Mouse (Mus musculus): ENCODE results near the gene Icam5. TPM values are rescaled to one million over a fixed set of nuclear protein-coding genes. Genes with fewer than 3 reads are reported as not detected.
"Not testable (repeated sequence)": the region's sequence is repeated elsewhere in the genome, so short reads cannot be mapped to it uniquely, and the experiment has no call there.

Gene Icam5
- total and polyA plus RNA-seq, 3 experiments, result 0.33 to 0.38 TPM; not detected in 1

DNA sequence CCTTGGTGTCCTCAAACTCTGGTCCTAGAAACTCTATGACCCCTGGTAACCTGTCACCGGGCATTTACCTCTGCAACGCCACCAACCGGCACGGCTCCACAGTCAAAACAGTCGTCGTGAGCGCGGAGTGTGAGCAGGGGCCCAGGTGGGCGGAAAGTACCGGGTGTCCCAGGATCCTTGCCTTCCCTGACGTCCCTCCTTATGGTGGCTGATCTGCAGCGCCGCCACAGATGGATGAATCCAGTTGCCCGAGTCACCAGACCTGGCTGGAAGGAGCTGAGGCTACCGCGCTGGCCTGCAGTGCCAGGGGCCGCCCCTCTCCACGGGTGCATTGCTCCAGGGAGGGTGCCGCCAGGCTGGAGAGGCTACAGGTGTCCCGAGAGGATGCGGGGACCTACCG is 4.8 kb downstream of the Icam5 start:
- Histone ChIP-seq H3K4me1 (ENCODE audit: insufficient read depth, low read depth, low read length) (peaks cover 57% of the 10 kb centered on the region), H3K27me3 (ENCODE audit: insufficient read depth, low read length) (peaks cover 10% of the 10 kb centered on the region; the same call in 1 of the 2 replicates), H3K4me3 (ENCODE audit: low read depth, low read length) (no peak overlapping the region), H3K9me3 (replicated peaks) (no peaks in the 10 kb centered on the region), H3K36me3 (replicated peaks) (peaks cover 5% of the 10 kb centered on the region)
- ATAC-seq (ENCODE audit: extremely low read depth, insufficient number of reproducible peaks, low FRiP score, poor library complexity, severe bottlenecking) (no peak), DNase-seq (ENCODE audit: low spot score) (no peak)
- TF ChIP-seq CTCF (IDR thresholded peaks at IDR 0.05; ENCODE audit: low read depth, low read length), result no peak
- no peak for TF ChIP-seq GATA2 (IDR thresholded peaks at IDR 0.05; ENCODE audit: borderline replicate concordance, low read depth, low read length)
- no peak for TF ChIP-seq POLR2AphosphoS5 (IDR thresholded peaks at IDR 0.05; ENCODE audit: insufficient replicate concordance, low read depth, low read length)
- TF ChIP-seq GATA1 (IDR thresholded peaks at IDR 0.05; ENCODE audit: borderline replicate concordance, low read length), result no peak
- TF ChIP-seq TAL1 (conservative IDR thresholded peaks at IDR 0.05; ENCODE audit: low read depth, low read length), result no peak

DNA sequence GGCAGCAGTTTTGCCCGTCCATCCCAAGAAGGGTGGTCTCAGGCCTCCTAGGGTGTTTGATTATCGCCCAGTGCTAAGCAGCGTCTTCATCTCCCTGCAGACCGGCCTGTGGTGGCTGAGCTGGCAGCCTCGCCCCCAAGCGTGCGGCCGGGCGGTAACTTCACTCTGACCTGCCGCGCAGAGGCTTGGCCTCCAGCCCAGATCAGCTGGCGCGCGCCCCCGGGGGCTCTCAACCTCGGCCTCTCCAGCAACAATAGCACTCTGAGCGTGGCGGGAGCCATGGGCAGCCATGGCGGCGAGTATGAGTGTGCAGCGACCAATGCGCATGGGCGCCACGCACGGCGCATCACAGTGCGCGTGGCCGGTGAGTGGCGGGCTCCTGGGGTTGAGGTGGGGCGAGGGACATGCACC is 5.6 kb downstream of the Icam5 start:
- TF ChIP-seq TAL1 (conservative IDR thresholded peaks at IDR 0.05; ENCODE audit: low read depth, low read length), result no peak
- TF ChIP-seq CTCF (IDR thresholded peaks at IDR 0.05; ENCODE audit: low read depth, low read length), result no peak
- no peak for TF ChIP-seq POLR2AphosphoS5 (IDR thresholded peaks at IDR 0.05; ENCODE audit: insufficient replicate concordance, low read depth, low read length)
- no peak for TF ChIP-seq GATA1 (IDR thresholded peaks at IDR 0.05; ENCODE audit: borderline replicate concordance, low read length)
- TF ChIP-seq GATA2 (IDR thresholded peaks at IDR 0.05; ENCODE audit: borderline replicate concordance, low read depth, low read length), result no peak
- DNase-seq (ENCODE audit: low spot score), result no peak
- ATAC-seq (ENCODE audit: extremely low read depth, insufficient number of reproducible peaks, low FRiP score, poor library complexity, severe bottlenecking), result no peak
- peaks cover 10% of the 10 kb centered on the region; the same call in 1 of the 2 replicates for H3K27me3 ChIP-seq (ENCODE audit: insufficient read depth, low read length)
- H3K9me3 ChIP-seq (replicated peaks), result no peaks in the 10 kb centered on the region
- H3K36me3 ChIP-seq (replicated peaks), result peaks cover 5% of the 10 kb centered on the region
- no peak overlapping the region for H3K4me3 ChIP-seq (ENCODE audit: low read depth, low read length)
- peaks cover 50% of the 10 kb centered on the region for H3K4me1 ChIP-seq (ENCODE audit: insufficient read depth, low read depth, low read length)

DNA sequence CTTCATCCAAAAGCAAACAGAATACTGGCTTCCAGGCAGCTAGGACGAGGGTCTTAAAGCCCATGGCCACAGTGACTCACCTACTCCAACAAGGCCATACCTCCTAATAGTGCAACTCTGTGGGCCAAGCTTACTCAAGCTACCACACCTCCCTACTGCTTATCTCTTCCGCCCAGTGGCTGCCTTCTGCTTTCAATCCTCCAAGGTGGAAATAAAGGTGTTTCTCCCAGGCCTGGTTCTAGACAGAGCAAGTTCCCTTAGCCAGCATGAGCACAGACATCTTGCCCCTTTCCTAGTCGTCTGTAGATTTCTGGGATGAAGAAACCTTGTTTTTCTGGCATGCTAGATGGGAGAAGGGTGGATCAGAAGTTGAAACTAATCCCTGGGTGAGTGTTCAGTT is 7.9 kb downstream of the Icam5 start:
- TF ChIP-seq POLR2AphosphoS5 (IDR thresholded peaks at IDR 0.05; ENCODE audit: insufficient replicate concordance, low read depth, low read length), result no peak
- TF ChIP-seq TAL1 (conservative IDR thresholded peaks at IDR 0.05; ENCODE audit: low read depth, low read length), result peak; percentile 35; the same call in 1 of the 2 replicates
- no peak for TF ChIP-seq GATA1 (IDR thresholded peaks at IDR 0.05; ENCODE audit: borderline replicate concordance, low read length)
- no peak for TF ChIP-seq GATA2 (IDR thresholded peaks at IDR 0.05; ENCODE audit: borderline replicate concordance, low read depth, low read length)
- TF ChIP-seq CTCF (IDR thresholded peaks at IDR 0.05; ENCODE audit: low read depth, low read length), result no peak
- peaks cover 5% of the 10 kb centered on the region for H3K36me3 ChIP-seq (replicated peaks)
- no peak overlapping the region for H3K4me3 ChIP-seq (ENCODE audit: low read depth, low read length)
- peaks cover 36% of the 10 kb centered on the region for H3K4me1 ChIP-seq (ENCODE audit: insufficient read depth, low read depth, low read length)
- DNase-seq (ENCODE audit: low spot score) (no peak), ATAC-seq (ENCODE audit: extremely low read depth, insufficient number of reproducible peaks, low FRiP score, poor library complexity, severe bottlenecking) (peak; percentile 40; the same call in 1 of the 2 replicates)
- H3K9me3 ChIP-seq (replicated peaks), result no peaks in the 10 kb centered on the region
- peaks cover 10% of the 10 kb centered on the region; the same call in 1 of the 2 replicates for H3K27me3 ChIP-seq (ENCODE audit: insufficient read depth, low read length)

DNA sequence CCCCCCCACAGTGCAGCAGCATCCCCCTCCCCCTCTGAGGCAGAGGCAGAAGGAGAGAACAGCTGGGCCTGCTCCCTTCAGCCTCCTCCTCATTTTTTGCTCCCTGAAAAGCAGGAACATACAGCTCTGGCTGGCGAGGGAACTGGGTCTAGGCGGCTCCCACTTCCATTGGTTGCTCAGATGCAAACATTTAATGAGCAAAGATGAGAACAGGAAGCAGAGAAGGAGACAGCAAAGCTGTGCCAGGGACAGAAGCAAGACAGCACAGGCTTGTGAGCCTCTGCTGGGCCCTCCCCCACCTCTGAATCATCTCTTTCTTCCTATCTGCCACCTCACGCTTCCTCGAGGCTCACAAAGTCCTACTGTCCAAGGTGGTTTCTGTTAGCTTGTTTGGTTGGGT is 9.4 kb downstream of the Icam5 start:
- peaks cover 12% of the 10 kb centered on the region for H3K27me3 ChIP-seq (ENCODE audit: insufficient read depth, low read length)
- H3K4me1 ChIP-seq (ENCODE audit: insufficient read depth, low read depth, low read length), result peaks cover 35% of the 10 kb centered on the region
- H3K9me3 ChIP-seq (replicated peaks), result no peaks in the 10 kb centered on the region
- DNase-seq (ENCODE audit: low spot score), result no peak
- peak; percentile 60 for ATAC-seq (ENCODE audit: extremely low read depth, insufficient number of reproducible peaks, low FRiP score, poor library complexity, severe bottlenecking)
- H3K4me3 ChIP-seq (ENCODE audit: low read depth, low read length), result no peak overlapping the region
- no peaks in the 10 kb centered on the region for H3K36me3 ChIP-seq (replicated peaks)
- no peak for TF ChIP-seq GATA1 (IDR thresholded peaks at IDR 0.05; ENCODE audit: borderline replicate concordance, low read length)
- TF ChIP-seq GATA2 (IDR thresholded peaks at IDR 0.05; ENCODE audit: borderline replicate concordance, low read depth, low read length), result no peak
- no peak for TF ChIP-seq TAL1 (conservative IDR thresholded peaks at IDR 0.05; ENCODE audit: low read depth, low read length)
- TF ChIP-seq CTCF (IDR thresholded peaks at IDR 0.05; ENCODE audit: low read depth, low read length), result no peak
- no peak for TF ChIP-seq POLR2AphosphoS5 (IDR thresholded peaks at IDR 0.05; ENCODE audit: insufficient replicate concordance, low read depth, low read length)

DNA sequence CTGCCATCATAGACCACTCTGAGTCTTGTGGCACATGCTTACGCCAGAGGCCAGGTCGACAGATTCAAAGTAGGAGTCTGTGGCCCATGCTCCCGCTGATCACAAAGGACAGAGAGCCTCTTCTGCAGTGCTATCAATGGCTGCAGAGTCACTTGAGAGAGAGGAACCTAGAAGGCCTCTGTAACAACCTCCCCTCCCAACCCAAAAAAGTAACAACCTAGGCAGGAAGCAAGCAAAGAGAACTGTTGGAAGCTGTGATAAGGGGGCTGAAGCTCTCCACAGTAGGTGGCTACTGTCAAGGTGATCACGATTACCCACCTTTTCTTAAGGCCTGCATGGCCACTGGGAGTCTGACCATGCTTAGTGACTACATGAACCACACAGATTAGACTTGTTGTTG is 11.7 kb downstream of the Icam5 start:
- DNase-seq (ENCODE audit: low spot score) (no peak), ATAC-seq (ENCODE audit: extremely low read depth, insufficient number of reproducible peaks, low FRiP score, poor library complexity, severe bottlenecking) (no peak)
- H3K4me3 ChIP-seq (ENCODE audit: low read depth, low read length), result no peak overlapping the region
- H3K4me1 ChIP-seq (ENCODE audit: insufficient read depth, low read depth, low read length), result peaks cover 33% of the 10 kb centered on the region
- TF ChIP-seq GATA1 (IDR thresholded peaks at IDR 0.05; ENCODE audit: borderline replicate concordance, low read length), result no peak
- TF ChIP-seq TAL1 (conservative IDR thresholded peaks at IDR 0.05; ENCODE audit: low read depth, low read length), result no peak
- no peak for TF ChIP-seq POLR2AphosphoS5 (IDR thresholded peaks at IDR 0.05; ENCODE audit: insufficient replicate concordance, low read depth, low read length)
- TF ChIP-seq CTCF (IDR thresholded peaks at IDR 0.05; ENCODE audit: low read depth, low read length), result no peak
- TF ChIP-seq GATA2 (IDR thresholded peaks at IDR 0.05; ENCODE audit: borderline replicate concordance, low read depth, low read length), result no peak
- H3K9me3 ChIP-seq (replicated peaks), result no peaks in the 10 kb centered on the region
- H3K36me3 ChIP-seq (replicated peaks), result no peaks in the 10 kb centered on the region
- H3K27me3 ChIP-seq (ENCODE audit: insufficient read depth, low read length), result peaks cover 16% of the 10 kb centered on the region

DNA sequence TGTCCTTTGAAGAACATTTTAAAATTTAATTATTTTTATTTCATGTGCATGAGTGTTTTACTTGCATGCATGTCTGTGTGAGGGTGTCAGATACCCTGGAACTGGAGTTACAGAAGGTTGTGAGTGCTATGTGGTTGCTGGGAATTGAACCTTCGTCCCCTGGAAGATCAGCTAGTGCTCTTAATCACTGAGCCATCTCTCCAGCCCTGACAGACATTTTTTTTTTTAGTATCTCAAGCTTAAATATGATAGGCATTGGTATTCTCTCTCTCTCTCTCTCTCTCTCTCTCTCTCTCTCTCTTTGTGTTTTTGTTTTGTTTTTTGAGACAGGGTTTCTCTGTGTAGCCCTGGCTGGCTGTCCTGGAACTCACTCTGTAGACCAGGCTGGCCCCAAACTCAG is 12.9 kb downstream of the Icam5 start:
- not testable (repeated sequence) for H3K9me3 ChIP-seq (replicated peaks); DNase-seq (ENCODE audit: low spot score); ATAC-seq (ENCODE audit: extremely low read depth, insufficient number of reproducible peaks, low FRiP score, poor library complexity, severe bottlenecking); H3K4me3 ChIP-seq (ENCODE audit: low read depth, low read length); H3K36me3 ChIP-seq (replicated peaks)
- H3K4me1 ChIP-seq (ENCODE audit: insufficient read depth, low read depth, low read length), result peaks cover 24% of the 10 kb centered on the region
- peaks cover 17% of the 10 kb centered on the region for H3K27me3 ChIP-seq (ENCODE audit: insufficient read depth, low read length)

DNA sequence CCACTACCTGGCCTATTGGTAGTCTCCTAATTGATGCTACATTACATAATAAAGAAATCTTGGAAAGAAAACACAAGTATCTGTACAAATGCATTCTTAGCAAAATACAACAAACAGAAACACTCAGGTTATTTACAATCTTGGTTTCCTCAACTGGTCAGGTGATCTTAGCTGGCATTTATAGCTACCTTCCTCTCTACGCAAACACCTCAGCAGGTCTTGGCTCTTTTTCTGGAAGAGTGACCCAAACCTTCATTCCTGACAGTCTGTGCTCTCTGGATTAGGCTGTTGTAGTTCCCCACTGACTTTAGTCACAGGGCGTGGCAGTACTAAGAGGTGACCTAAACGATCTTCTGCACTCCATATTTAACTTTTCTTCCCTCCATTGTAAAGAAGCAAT is 13.4 kb downstream of the Icam5 start:
- Histone ChIP-seq H3K4me3 (ENCODE audit: low read depth, low read length) (no peak overlapping the region), H3K36me3 (replicated peaks) (no peaks in the 10 kb centered on the region), H3K9me3 (replicated peaks) (no peaks in the 10 kb centered on the region), H3K27me3 (ENCODE audit: insufficient read depth, low read length) (peaks cover 19% of the 10 kb centered on the region), H3K4me1 (ENCODE audit: insufficient read depth, low read depth, low read length) (peaks cover 20% of the 10 kb centered on the region)
- no peak for TF ChIP-seq GATA1 (IDR thresholded peaks at IDR 0.05; ENCODE audit: borderline replicate concordance, low read length)
- no peak for TF ChIP-seq POLR2AphosphoS5 (IDR thresholded peaks at IDR 0.05; ENCODE audit: insufficient replicate concordance, low read depth, low read length)
- no peak for TF ChIP-seq GATA2 (IDR thresholded peaks at IDR 0.05; ENCODE audit: borderline replicate concordance, low read depth, low read length)
- no peak for TF ChIP-seq CTCF (IDR thresholded peaks at IDR 0.05; ENCODE audit: low read depth, low read length)
- TF ChIP-seq TAL1 (conservative IDR thresholded peaks at IDR 0.05; ENCODE audit: low read depth, low read length), result no peak
- DNase-seq (ENCODE audit: low spot score) (no peak), ATAC-seq (ENCODE audit: extremely low read depth, insufficient number of reproducible peaks, low FRiP score, poor library complexity, severe bottlenecking) (no peak)

Data from G1E (cell line).